Mouse (Mus musculus): Measurements from ENCODE around the gene Tmeff2. TPM values are rescaled to one million over a fixed set of nuclear protein-coding genes. Genes with fewer than 3 reads are reported as not detected.

Gene Tmeff2
- total and polyA plus RNA-seq, 2 experiments from 2014 or later = 38.9 to 67.7 TPM

DNA sequence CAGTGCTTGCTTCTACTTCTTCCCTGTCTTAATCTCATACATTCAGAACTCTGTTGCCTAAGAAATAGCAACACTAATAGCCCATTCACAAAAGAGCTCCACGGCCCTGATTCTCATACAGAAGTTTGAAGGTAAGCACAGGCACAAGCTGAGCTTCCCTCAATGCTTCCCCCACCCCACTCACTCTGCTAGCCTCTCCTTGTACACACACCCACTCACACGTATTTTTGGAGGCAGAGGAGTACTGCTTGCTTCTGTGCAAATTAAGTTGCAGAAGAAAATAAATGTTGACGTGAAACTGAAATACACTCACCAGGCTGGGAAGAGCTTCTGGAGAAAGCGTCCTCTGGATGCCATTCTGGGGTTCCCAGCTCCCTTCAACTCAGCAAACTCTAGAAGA is 80.1 kb downstream of the Tmeff2 start:
- no peak for DNase-seq
- no peak overlapping the region for H3K4me3 ChIP-seq (ENCODE audit: low read depth, low read length)
- H3K9me3 ChIP-seq (ENCODE audit: low read length) = no peaks in the 10 kb centered on the region
- TF ChIP-seq CTCF (IDR thresholded peaks at IDR 0.05; ENCODE audit: low read depth) = no peak
- no peaks in the 10 kb centered on the region for H3K36me3 ChIP-seq (ENCODE audit: insufficient read depth)
- no peak for ATAC-seq
- H3K4me1 ChIP-seq (ENCODE audit: insufficient read depth) = no peaks in the 10 kb centered on the region
- no peak overlapping the region for H3K4me2 ChIP-seq (ENCODE audit: low read depth)
- no peaks in the 10 kb centered on the region for H3K27me3 ChIP-seq (ENCODE audit: insufficient read depth, low read length)
- 58% methylated on average over 4 of the region's 4 CpGs for WGBS
- no peak overlapping the region for H3K27ac ChIP-seq (ENCODE audit: low read depth, low read length)
- H3K9ac ChIP-seq = no peak overlapping the region

DNA sequence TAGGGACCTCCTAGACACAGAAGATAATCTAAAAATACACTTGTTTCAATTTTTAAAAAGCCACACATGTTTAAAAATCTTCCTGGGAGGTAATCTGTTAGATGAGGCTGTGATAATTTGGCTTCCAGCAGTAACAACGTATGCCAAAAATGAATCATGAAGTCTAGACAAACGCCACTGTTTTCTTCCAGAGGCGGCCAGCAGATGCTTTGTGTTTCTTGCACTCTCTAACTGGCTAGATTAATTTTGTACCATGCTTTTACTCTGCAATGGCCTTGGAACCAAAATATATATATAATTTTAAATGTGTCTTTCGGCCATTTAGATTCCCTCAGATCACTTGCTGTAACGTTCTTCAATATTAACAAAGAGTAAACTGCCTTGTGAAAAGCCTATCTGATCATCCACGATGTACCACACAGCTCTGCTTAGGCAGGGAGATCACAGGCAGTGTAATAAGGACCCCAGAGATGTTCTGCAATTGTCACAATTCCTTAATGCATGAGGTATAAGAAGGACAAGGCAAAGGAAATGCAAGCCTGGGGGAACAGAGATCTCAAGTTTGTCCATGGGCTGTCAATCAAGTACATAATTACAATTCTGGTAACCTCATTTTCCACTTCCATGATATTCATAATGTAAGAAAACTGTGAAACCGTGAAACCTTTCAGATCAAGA is 80.8 kb downstream of the Tmeff2 start:
- DNase-seq (no peak), ATAC-seq (no peak)
- H3K4me2 ChIP-seq (ENCODE audit: low read depth) = no peak overlapping the region
- WGBS = 66% methylated on average over 7 of the region's 7 CpGs
- no peak for TF ChIP-seq CTCF (IDR thresholded peaks at IDR 0.05; ENCODE audit: low read depth)
- H3K4me1 ChIP-seq (ENCODE audit: insufficient read depth) = no peaks in the 10 kb centered on the region
- H3K27me3 ChIP-seq (ENCODE audit: insufficient read depth, low read length) = no peaks in the 10 kb centered on the region
- no peaks in the 10 kb centered on the region for H3K36me3 ChIP-seq (ENCODE audit: insufficient read depth)
- no peak overlapping the region for H3K9ac ChIP-seq
- no peaks in the 10 kb centered on the region for H3K9me3 ChIP-seq (ENCODE audit: low read length)
- H3K27ac ChIP-seq (ENCODE audit: low read depth, low read length) = no peak overlapping the region
- H3K4me3 ChIP-seq (ENCODE audit: low read depth, low read length) = no peak overlapping the region

DNA sequence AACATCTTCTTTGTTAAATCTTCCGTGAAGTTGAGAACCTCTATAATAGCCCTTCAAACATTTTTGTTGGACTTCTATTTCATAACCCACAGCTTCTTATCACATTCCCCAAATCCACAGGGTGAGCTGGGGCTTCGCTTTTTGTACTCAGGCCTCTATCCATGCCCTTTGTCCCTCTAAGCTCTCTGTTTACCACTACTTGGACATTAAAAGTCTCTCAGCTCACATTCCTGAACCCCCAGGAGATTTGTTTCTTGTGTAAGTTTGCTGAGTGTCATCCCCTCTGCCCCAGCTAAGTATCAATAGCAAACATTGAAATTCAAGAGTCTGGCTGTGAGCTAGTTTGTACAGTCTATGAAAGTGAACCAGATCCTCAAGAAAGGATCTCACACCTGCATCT is 90.2 kb downstream of the Tmeff2 start:
- DNase-seq (no peak), ATAC-seq (no peak)
- no peaks in the 10 kb centered on the region for H3K36me3 ChIP-seq (ENCODE audit: insufficient read depth)
- H3K4me1 ChIP-seq (ENCODE audit: insufficient read depth) = no peaks in the 10 kb centered on the region
- no peak overlapping the region for H3K27ac ChIP-seq (ENCODE audit: low read depth, low read length)
- H3K9me3 ChIP-seq (ENCODE audit: low read length) = no peaks in the 10 kb centered on the region
- no peak overlapping the region for H3K9ac ChIP-seq
- no peak overlapping the region for H3K4me2 ChIP-seq (ENCODE audit: low read depth)
- WGBS = 63% methylated on average over 2 of the region's 2 CpGs
- no peak overlapping the region for H3K4me3 ChIP-seq (ENCODE audit: low read depth, low read length)
- no peaks in the 10 kb centered on the region for H3K27me3 ChIP-seq (ENCODE audit: insufficient read depth, low read length)
- TF ChIP-seq CTCF (IDR thresholded peaks at IDR 0.05; ENCODE audit: low read depth) = no peak

DNA sequence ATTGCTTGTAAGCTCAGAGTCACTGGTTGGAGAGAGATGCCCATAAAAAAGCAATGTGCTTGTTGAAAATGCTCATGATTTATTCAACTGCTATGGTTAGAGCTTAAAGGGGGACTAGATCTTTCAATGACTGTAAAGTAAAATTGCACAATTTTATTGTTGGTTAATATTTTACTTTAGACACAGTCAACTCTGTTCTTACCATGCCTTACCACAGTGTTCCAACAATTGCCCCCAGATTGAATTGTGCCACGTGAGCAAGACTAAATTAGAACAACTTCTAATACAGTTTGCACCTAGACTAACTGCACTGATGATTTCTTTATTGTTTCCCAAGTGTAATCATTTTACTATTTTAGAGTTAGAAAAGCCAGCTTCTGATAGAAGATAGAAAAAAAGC is 94.1 kb downstream of the Tmeff2 start:
- no peak overlapping the region for H3K27ac ChIP-seq (ENCODE audit: low read depth, low read length)
- no peak for TF ChIP-seq CTCF (IDR thresholded peaks at IDR 0.05; ENCODE audit: low read depth)
- no peaks in the 10 kb centered on the region for H3K4me1 ChIP-seq (ENCODE audit: insufficient read depth)
- no peak overlapping the region for H3K4me2 ChIP-seq (ENCODE audit: low read depth)
- WGBS = 81% methylated on average over 1 of the region's 1 CpGs
- H3K9ac ChIP-seq = no peak overlapping the region
- H3K36me3 ChIP-seq (ENCODE audit: insufficient read depth) = no peaks in the 10 kb centered on the region
- no peak overlapping the region for H3K4me3 ChIP-seq (ENCODE audit: low read depth, low read length)
- no peaks in the 10 kb centered on the region for H3K27me3 ChIP-seq (ENCODE audit: insufficient read depth, low read length)
- no peaks in the 10 kb centered on the region for H3K9me3 ChIP-seq (ENCODE audit: low read length)
- DNase-seq (no peak), ATAC-seq (no peak)

DNA sequence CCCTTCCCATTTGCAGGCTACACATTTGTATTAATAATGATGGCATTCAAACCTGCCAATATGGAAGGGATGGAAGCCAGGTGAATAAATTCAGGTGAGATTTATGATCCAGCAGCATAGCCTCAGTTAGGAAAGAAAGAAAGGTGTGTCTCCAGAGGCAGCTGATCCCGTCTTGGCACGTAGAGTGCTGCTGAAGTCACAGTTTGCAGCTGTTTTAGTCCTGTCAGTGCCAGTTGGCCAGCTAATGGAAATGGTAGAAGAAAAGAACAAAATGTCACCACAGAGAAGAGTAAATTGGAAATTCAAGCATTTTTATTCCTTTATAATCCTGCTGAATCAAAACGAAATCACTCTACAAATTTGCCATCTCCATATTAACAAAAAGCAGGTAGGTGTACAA is 99.3 kb downstream of the Tmeff2 start:
- 83% methylated on average over 3 of the region's 3 CpGs for WGBS
- DNase-seq (no peak), ATAC-seq (no peak)
- Histone ChIP-seq H3K4me1 (ENCODE audit: insufficient read depth) (no peaks in the 10 kb centered on the region), H3K4me2 (ENCODE audit: low read depth) (no peak overlapping the region), H3K27ac (ENCODE audit: low read depth, low read length) (no peak overlapping the region), H3K9ac (no peak overlapping the region), H3K4me3 (ENCODE audit: low read depth, low read length) (no peak overlapping the region), H3K27me3 (ENCODE audit: insufficient read depth, low read length) (no peaks in the 10 kb centered on the region), H3K9me3 (ENCODE audit: low read length) (no peaks in the 10 kb centered on the region), H3K36me3 (ENCODE audit: insufficient read depth) (no peaks in the 10 kb centered on the region)
- no peak for TF ChIP-seq CTCF (IDR thresholded peaks at IDR 0.05; ENCODE audit: low read depth)

DNA sequence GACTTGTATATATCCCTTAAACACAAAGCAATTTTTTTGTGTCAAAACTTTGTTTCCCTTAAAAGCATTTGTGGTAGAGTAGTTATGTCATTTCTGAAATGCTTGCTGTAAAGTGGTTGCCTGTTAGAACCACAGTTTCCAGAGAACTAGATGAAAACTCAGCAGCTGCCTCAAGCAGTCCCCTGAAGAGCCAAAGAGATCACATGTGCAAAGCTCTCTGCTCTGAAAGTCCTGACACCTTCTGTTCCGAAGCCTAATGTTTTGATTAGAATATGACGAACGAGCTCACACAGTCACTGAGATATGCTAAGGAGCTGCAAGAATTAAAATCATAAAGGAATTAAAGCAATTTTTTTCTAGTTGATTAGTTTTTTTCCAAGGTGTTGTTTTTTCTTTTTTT is 107.9 kb downstream of the Tmeff2 start:
- no peaks in the 10 kb centered on the region for H3K36me3 ChIP-seq (ENCODE audit: insufficient read depth)
- no peak overlapping the region for H3K4me2 ChIP-seq (ENCODE audit: low read depth)
- H3K9me3 ChIP-seq (ENCODE audit: low read length) = no peaks in the 10 kb centered on the region
- H3K4me3 ChIP-seq (ENCODE audit: low read depth, low read length) = no peak overlapping the region
- no peaks in the 10 kb centered on the region for H3K4me1 ChIP-seq (ENCODE audit: insufficient read depth)
- H3K9ac ChIP-seq = no peak overlapping the region
- WGBS = 49% methylated on average over 3 of the region's 3 CpGs
- no peak for DNase-seq
- H3K27me3 ChIP-seq (ENCODE audit: insufficient read depth, low read length) = no peaks in the 10 kb centered on the region
- peak; percentile 73 for ATAC-seq
- no peak overlapping the region for H3K27ac ChIP-seq (ENCODE audit: low read depth, low read length)
- TF ChIP-seq CTCF (IDR thresholded peaks at IDR 0.05; ENCODE audit: low read depth) = no peak

DNA sequence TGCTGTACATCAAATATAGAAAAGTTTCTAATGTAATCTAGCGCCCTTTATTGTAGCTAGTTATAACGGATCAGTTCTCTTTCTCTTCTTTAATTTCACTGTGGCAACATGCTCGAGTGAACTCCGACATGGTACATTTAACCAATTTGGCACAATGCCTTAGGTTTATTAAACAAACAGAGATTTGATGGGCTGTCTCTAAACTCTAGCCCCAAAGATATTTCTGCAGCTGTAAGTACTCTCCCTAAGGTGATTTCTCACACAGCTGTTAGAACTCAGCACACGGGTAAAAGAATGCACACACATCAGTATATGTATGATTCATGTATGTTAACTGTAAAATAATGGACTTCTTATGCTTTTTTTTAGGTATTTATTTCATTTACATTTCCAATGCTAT is 139.8 kb downstream of the Tmeff2 start:
- Histone ChIP-seq H3K36me3 (ENCODE audit: insufficient read depth) (no peaks in the 10 kb centered on the region), H3K4me3 (ENCODE audit: low read depth, low read length) (no peak overlapping the region), H3K27ac (ENCODE audit: low read depth, low read length) (no peak overlapping the region), H3K9me3 (ENCODE audit: low read length) (no peaks in the 10 kb centered on the region), H3K9ac (no peak overlapping the region), H3K4me2 (ENCODE audit: low read depth) (no peak overlapping the region), H3K27me3 (ENCODE audit: insufficient read depth, low read length) (no peaks in the 10 kb centered on the region), H3K4me1 (ENCODE audit: insufficient read depth) (no peaks in the 10 kb centered on the region)
- ATAC-seq (no peak), DNase-seq (no peak)
- no peak for TF ChIP-seq CTCF (IDR thresholded peaks at IDR 0.05; ENCODE audit: low read depth)
- 66% methylated on average over 5 of the region's 5 CpGs for WGBS
